Mouse (Mus musculus) CH12.LX (cell line): ENCODE data around the gene Calcrl. TPM values are rescaled to one million over a fixed set of nuclear protein-coding genes. Genes with fewer than 3 reads are reported as not detected.
A peak's percentile ranks its signal among the peaks of the same experiment; 100 is the strongest.

Experiments used
- DNase-seq: peaks from one replicate; pipeline ENCODE4 v3.0.0-alpha.2; 2013; ENCODE audit errors: extremely low read depth
- H3K27ac ChIP-seq: 2 replicates; pipeline ENCODE4 v1.5.1; 2012; ENCODE audit warnings: low read depth, mild to moderate bottlenecking, control low read depth, moderate library complexity; ENCODE audit not compliant: insufficient read depth
- H3K27me3 ChIP-seq: replicated peaks from 2 replicates; pipeline ENCODE3; 2012; ENCODE audit warnings: inconsistent platforms
- H3K36me3 ChIP-seq, 2 experiments: replicated peaks in 1 of 2; 2 replicates each; pipeline versions ENCODE3 to v1.6.1; 2012; ENCODE audit warnings: inconsistent platforms in 1 of 2, low read length in 1 of 2, mild to moderate bottlenecking in 1 of 2, mixed read lengths in 1 of 2, moderate library complexity in 1 of 2; ENCODE audit not compliant: control insufficient read depth in 1 of 2, insufficient read depth in 1 of 2
- H3K4me1 ChIP-seq, 2 experiments: 2 replicates each; pipeline ENCODE4 v1.6.1; 2012; ENCODE audit warnings: inconsistent platforms in 1 of 2, moderate library complexity in 1 of 2; ENCODE audit not compliant: insufficient read depth in 2 of 2, control insufficient read depth in 1 of 2
- H3K4me2 ChIP-seq: 2 replicates; pipeline ENCODE4 v1.6.1; 2012; ENCODE audit warnings: low read depth, mild to moderate bottlenecking, control low read depth; ENCODE audit not compliant: poor library complexity, insufficient read depth, severe bottlenecking
- H3K4me3 ChIP-seq, 3 experiments: fragments of 150-350 bp in 1 of 3; sonication (generic) in 1 of 3; replicated peaks in 1 of 3; 2 replicates each; pipeline versions ENCODE3 to v1.5.1; 2011 to 2012; ENCODE audit warnings: low read depth in 2 of 3, low read length in 2 of 3, mild to moderate bottlenecking in 2 of 3, moderate library complexity in 2 of 3, control low read depth in 1 of 3, improper control_type of control experiment in 1 of 3, inconsistent platforms in 1 of 3, mixed read lengths in 1 of 3; ENCODE audit not compliant: poor library complexity in 1 of 3
- H3K79me2 ChIP-seq: replicated peaks from 2 replicates; pipeline ENCODE4 v1.6.1; 2012; ENCODE audit warnings: mild to moderate bottlenecking, moderate library complexity; ENCODE audit not compliant: control insufficient read depth, poor library complexity, insufficient read depth, severe bottlenecking; ENCODE audit errors: extremely low read depth
- H3K9ac ChIP-seq: 2 replicates; pipeline ENCODE4 v1.6.1; 2012; ENCODE audit warnings: low read depth, mild to moderate bottlenecking, control low read depth, moderate library complexity; ENCODE audit not compliant: insufficient read depth
- H3K9me3 ChIP-seq: replicated peaks from 2 replicates; pipeline ENCODE3; 2012; ENCODE audit warnings: low read length, inconsistent platforms, mixed read lengths
- BHLHE40 ChIP-seq: IDR thresholded peaks from 2 replicates; pipeline ENCODE4 v1.6.1; 2011; ENCODE audit warnings: mild to moderate bottlenecking, low read depth, low read length, improper control_type of control experiment
- CTCF ChIP-seq, 2 experiments: IDR thresholded peaks in 1 of 2; conservative IDR thresholded peaks in 1 of 2; 2 replicates each; pipeline ENCODE4 v1.5.1; 2011 to 2012; ENCODE audit warnings: low read depth in 2 of 2, low read length in 2 of 2, improper control_type of control experiment in 1 of 2, inconsistent platforms in 1 of 2, mild to moderate bottlenecking in 1 of 2, moderate library complexity in 1 of 2
- E2F4 ChIP-seq: IDR thresholded peaks from 2 replicates; pipeline ENCODE4 v1.6.1; 2011; ENCODE audit warnings: low read depth, low read length, improper control_type of control experiment; ENCODE audit not compliant: insufficient replicate concordance
- ELF1 ChIP-seq: IDR thresholded peaks from 2 replicates; pipeline ENCODE4 v1.6.1; 2014; ENCODE audit warnings: low read depth, mild to moderate bottlenecking, inconsistent platforms, low read length, improper control_type of control experiment
- EP300 ChIP-seq: IDR thresholded peaks from 2 replicates; pipeline ENCODE4 v1.6.1; 2011; ENCODE audit warnings: low read length, improper control_type of control experiment
- ETS1 ChIP-seq: conservative IDR thresholded peaks from 2 replicates; pipeline ENCODE4 v1.6.1; 2012; ENCODE audit warnings: low read depth, mild to moderate bottlenecking, inconsistent platforms, low read length, improper control_type of control experiment, moderate library complexity
- GABPA ChIP-seq: IDR thresholded peaks from 2 replicates; pipeline ENCODE4 v1.6.1; 2012; ENCODE audit warnings: low read depth, low read length, improper control_type of control experiment, inconsistent platforms; ENCODE audit not compliant: insufficient replicate concordance
- IRF4 ChIP-seq: IDR thresholded peaks from 2 replicates; pipeline ENCODE4 v1.6.1; 2014; ENCODE audit warnings: low read depth, mild to moderate bottlenecking, inconsistent platforms, low read length, improper control_type of control experiment
- JUN ChIP-seq: IDR thresholded peaks from 2 replicates; pipeline ENCODE4 v1.6.1; 2011; ENCODE audit warnings: low read depth, mild to moderate bottlenecking, low read length, improper control_type of control experiment, moderate library complexity; ENCODE audit not compliant: insufficient read depth
- JUND ChIP-seq: conservative IDR thresholded peaks from 2 replicates; pipeline ENCODE4 v1.6.1; 2011; ENCODE audit warnings: low read depth, low read length, improper control_type of control experiment
- MAZ ChIP-seq: IDR thresholded peaks from 2 replicates; pipeline ENCODE4 v1.6.1; 2012; ENCODE audit warnings: low read depth, mild to moderate bottlenecking, inconsistent platforms, low read length, improper control_type of control experiment, moderate library complexity
- MEF2A ChIP-seq: IDR thresholded peaks from 2 replicates; pipeline ENCODE4 v1.6.1; 2014; ENCODE audit warnings: low read depth, mild to moderate bottlenecking, inconsistent platforms, low read length, improper control_type of control experiment, borderline replicate concordance
- MXI1 ChIP-seq: IDR thresholded peaks from 2 replicates; pipeline ENCODE4 v1.6.1; 2011; ENCODE audit warnings: mild to moderate bottlenecking, low read depth, low read length, improper control_type of control experiment
- MYC ChIP-seq: IDR thresholded peaks from 2 replicates; pipeline ENCODE4 v1.6.1; 2011; ENCODE audit warnings: low read depth, mild to moderate bottlenecking, improper control_type of control experiment, low read length
- NELFE ChIP-seq: IDR thresholded peaks from 2 replicates; pipeline ENCODE4 v1.6.1; 2011; ENCODE audit warnings: low read depth, low read length, improper control_type of control experiment
- NRF1 ChIP-seq: IDR thresholded peaks from 2 replicates; pipeline ENCODE4 v1.6.1; 2014; ENCODE audit warnings: low read depth, mild to moderate bottlenecking, inconsistent platforms, low read length, improper control_type of control experiment, moderate library complexity
- PAX5 ChIP-seq: IDR thresholded peaks from 2 replicates; pipeline ENCODE4 v1.6.1; 2012; ENCODE audit warnings: low read length, inconsistent platforms, mixed read lengths
- POLR2AphosphoS2 ChIP-seq: IDR thresholded peaks from 2 replicates; pipeline ENCODE4 v1.6.1; 2011; ENCODE audit warnings: low read depth, low read length, improper control_type of control experiment
- RAD21 ChIP-seq: IDR thresholded peaks from 2 replicates; pipeline ENCODE4 v1.6.1; 2011; ENCODE audit warnings: low read depth, mild to moderate bottlenecking, low read length, improper control_type of control experiment, moderate library complexity
- RCOR1 ChIP-seq: conservative IDR thresholded peaks from 2 replicates; pipeline ENCODE4 v1.6.1; 2012; ENCODE audit warnings: low read depth, mild to moderate bottlenecking, inconsistent platforms, low read length, improper control_type of control experiment
- SIN3A ChIP-seq: IDR thresholded peaks from 2 replicates; pipeline ENCODE4 v1.6.1; 2012; ENCODE audit warnings: low read length, improper control_type of control experiment, inconsistent platforms
- SMC3 ChIP-seq: IDR thresholded peaks from 2 replicates; pipeline ENCODE4 v1.6.1; 2011; ENCODE audit warnings: low read depth, low read length, improper control_type of control experiment
- UBTF ChIP-seq: IDR thresholded peaks from 2 replicates; pipeline ENCODE4 v1.6.1; 2012; ENCODE audit warnings: low read depth, mild to moderate bottlenecking, inconsistent platforms, low read length, improper control_type of control experiment, moderate library complexity
- ZKSCAN1 ChIP-seq: IDR thresholded peaks from 2 replicates; pipeline ENCODE4 v1.6.1; 2012; ENCODE audit warnings: low read depth, inconsistent platforms, low read length, improper control_type of control experiment, borderline replicate concordance
- ZMIZ1 ChIP-seq: IDR thresholded peaks from 2 replicates; pipeline ENCODE4 v1.6.1; 2012; ENCODE audit warnings: low read depth, mild to moderate bottlenecking, inconsistent platforms, low read length, improper control_type of control experiment
- ZNF384 ChIP-seq: IDR thresholded peaks from 2 replicates; pipeline ENCODE4 v1.6.1; 2012; ENCODE audit warnings: low read depth, low read length, improper control_type of control experiment, inconsistent platforms
- dilution Hi-C: fragments of 300-500 bp; cut with MboI; formaldehyde crosslinking; loops from 2 replicates; pipeline ENCODE4 v1.14.3; 2020; ENCODE audit warnings: low sequenced_read_pairs; ENCODE audit not compliant: extremely low pct_unique_long_range_greater_than_20kb, extremely low pct_ligation_motif_present
- in situ Hi-C: fragments of 300-500 bp; cut with MboI; formaldehyde crosslinking; loops from 3 replicates; pipeline ENCODE4 v1.14.3; 2019; ENCODE audit warnings: low sequenced_read_pairs, low pct_ligation_motif_present, low pct_unique_long_range_greater_than_20kb, mixed read lengths
- polyA plus RNA-seq: library from polyadenylated mRNA; unstranded; fragments of >175 nt; gene quantifications from 2 replicates; pipeline ENCODE4 v1.2.1, GENCODE M21; 2012; ENCODE audit warnings: low read depth; ENCODE audit not compliant: insufficient read length
- total RNA-seq, 2 experiments: library from RNA; depleted of rRNA; stranded (reverse); fragments of 300-350 nt in 1 of 2; fragments of >200 nt in 1 of 2; gene quantifications; 2 replicates each; pipeline ENCODE4 v1.2.3; 2012 to 2014

Gene Calcrl
- total and polyA plus RNA-seq, 3 experiments = 3.9 to 12.1 (median 5.9) TPM

- no peaks in the 10 kb centered on the region for H3K79me2 ChIP-seq
- DNase-seq = peak; percentile 78
- TF ChIP-seq ZNF384 (no peak), BHLHE40 (0 out of 2 replicates have a peak, but pooled peaks have one; percentile 48), JUND (no peak), NRF1 (no peak), PAX5 (no peak), ZKSCAN1 (no peak), EP300 (no peak), SMC3 (peak; percentile 26), UBTF (no peak), MAZ (no peak), JUN (no peak), RAD21 (peak; percentile 73), POLR2AphosphoS2 (no peak), MEF2A (no peak), ETS1 (no peak), NELFE (no peak), CTCF (conservative IDR thresholded peaks at IDR 0.05 in 1 of 2, IDR thresholded peaks at IDR 0.05 in 1 of 2; ENCODE audit: low read depth in 2 of 2, low read length in 2 of 2) (peak in 1 of 2 experiments; percentile 73; a peak in 2 of 4 replicates), ELF1 (no peak), RCOR1 (no peak), SIN3A (no peak), GABPA (no peak), ZMIZ1 (no peak), IRF4 (no peak), MXI1 (no peak), MYC (0 out of 2 replicates have a peak, but pooled peaks have one; percentile 33), E2F4 (no peak)
- peaks cover 0 to 5% of the 10 kb centered on the region in 2 experiments; a peak in 3 of 4 replicates for H3K4me1 ChIP-seq
- H3K27ac ChIP-seq = no peak overlapping the region
- H3K36me3 ChIP-seq = no peaks in the 10 kb centered on the region
- H3K4me2 ChIP-seq = no peak overlapping the region
- H3K9ac ChIP-seq = no peak overlapping the region
- H3K4me3 ChIP-seq = no peak overlapping the region
- dilution Hi-C loops (no loop called here), in situ Hi-C loops (loop anchor here (25.0 kb wide), 1 partner anchor 208 kb away; the partner anchor contains the start of genes Btbd18, Ctnnd1 and Selenoh)
- no peaks in the 10 kb centered on the region for H3K9me3 ChIP-seq
- no peaks in the 10 kb centered on the region for H3K27me3 ChIP-seq
Observed at GRCm38 (mm10) chr2:84454051-84454450, 28.8 kb upstream of the Calcrl start.
